Mouse (Mus musculus): Measurements from ENCODE around the gene Plagl2. TPM values are rescaled to one million over a fixed set of nuclear protein-coding genes. Genes with fewer than 3 reads are reported as not detected.

Plagl2 gene
- polyA plus RNA-seq, 1 experiment from 2014 or later, result 22.5 TPM

- H3K36me3 ChIP-seq, result peaks cover 64% of the 10 kb centered on the region
- H3K27ac ChIP-seq, result no peak overlapping the region
- no peak overlapping the region for H3K4me3 ChIP-seq
- no peaks in the 10 kb centered on the region for H3K27me3 ChIP-seq (ENCODE audit: insufficient read depth, poor library complexity, severe bottlenecking)
- 91% methylated on average over 4 of the region's 4 CpGs for WGBS
- no peaks in the 10 kb centered on the region for H3K9me3 ChIP-seq
- no peak for DNase-seq (ENCODE audit: low spot score)
- peaks cover 15% of the 10 kb centered on the region for H3K4me1 ChIP-seq (replicated peaks)
Observed at GRCm38 (mm10) chr2:153227959-153228358, 13.3 kb downstream of the Plagl2 start.

GRCm38 (mm10) chr2:153225595-153225953 lies 15.7 kb downstream of the Plagl2 start:
- peak overlapping the region; percentile 88; the same call in 1 of the 2 replicates for H3K27ac ChIP-seq
- peaks cover 15% of the 10 kb centered on the region for H3K4me1 ChIP-seq (replicated peaks)
- WGBS, result 8% methylated on average over 3 of the region's 3 CpGs
- H3K27me3 ChIP-seq (ENCODE audit: insufficient read depth, poor library complexity, severe bottlenecking), result no peaks in the 10 kb centered on the region
- no peak for DNase-seq (ENCODE audit: low spot score)
- H3K9me3 ChIP-seq, result no peaks in the 10 kb centered on the region
- H3K36me3 ChIP-seq, result peaks cover 45% of the 10 kb centered on the region
- H3K4me3 ChIP-seq, result peak overlapping the region; percentile 66

- no peaks in the 10 kb centered on the region for H3K27me3 ChIP-seq (ENCODE audit: insufficient read depth, poor library complexity, severe bottlenecking)
- H3K4me3 ChIP-seq, result peak within 1 kb of the TSS; percentile 66
- peak; percentile 54 for DNase-seq (ENCODE audit: low spot score)
- H3K27ac ChIP-seq, result peak within 1 kb of the TSS; percentile 88
- H3K4me1 ChIP-seq (replicated peaks), result peaks cover 15% of the 10 kb centered on the region
- no peaks in the 10 kb centered on the region for H3K9me3 ChIP-seq
- WGBS, result 4% methylated on average over 31 of the region's 31 CpGs
- peaks cover 40% of the 10 kb centered on the region for H3K36me3 ChIP-seq
Observed at GRCm38 (mm10) chr2:153224946-153225594, 16.2 kb downstream of the Plagl2 start, which contains the start of gene Tspyl3. Gene Tspyl3, minus strand, starts transcription at chr2:153225441.

- WGBS, result 92% methylated on average over 2 of the region's 2 CpGs
- Histone ChIP-seq H3K9me3 (no peaks in the 10 kb centered on the region), H3K36me3 (peaks cover 15% of the 10 kb centered on the region; the same call in 1 of the 2 replicates), H3K4me1 (replicated peaks) (peaks cover 15% of the 10 kb centered on the region), H3K27ac (no peak overlapping the region), H3K27me3 (ENCODE audit: insufficient read depth, poor library complexity, severe bottlenecking) (no peaks in the 10 kb centered on the region), H3K4me3 (no peak overlapping the region)
- no peak for DNase-seq (ENCODE audit: low spot score)
Observed at GRCm38 (mm10) chr2:153222566-153222965, 18.7 kb downstream of the Plagl2 start.

- Histone ChIP-seq H3K27ac (no peak overlapping the region), H3K27me3 (ENCODE audit: insufficient read depth, poor library complexity, severe bottlenecking) (no peaks in the 10 kb centered on the region), H3K4me3 (no peak overlapping the region), H3K36me3 (peaks cover 10% of the 10 kb centered on the region; the same call in 1 of the 2 replicates), H3K4me1 (replicated peaks) (peaks cover 15% of the 10 kb centered on the region), H3K9me3 (no peaks in the 10 kb centered on the region)
- DNase-seq (ENCODE audit: low spot score), result no peak
Observed at GRCm38 (mm10) chr2:153222130-153222529, 19.1 kb downstream of the Plagl2 start.

- Histone ChIP-seq H3K36me3 (peaks cover 5% of the 10 kb centered on the region; the same call in 1 of the 2 replicates), H3K27ac (no peak overlapping the region), H3K9me3 (no peaks in the 10 kb centered on the region), H3K4me3 (no peak overlapping the region), H3K27me3 (ENCODE audit: insufficient read depth, poor library complexity, severe bottlenecking) (no peaks in the 10 kb centered on the region), H3K4me1 (replicated peaks) (peaks cover 15% of the 10 kb centered on the region)
- DNase-seq (ENCODE audit: low spot score), result no peak
- 83% methylated on average over 4 of the region's 4 CpGs for WGBS
Observed at GRCm38 (mm10) chr2:153221620-153222019, 19.6 kb downstream of the Plagl2 start.

- H3K36me3 ChIP-seq, result 0 out of 2 replicates have a peak, but pooled peaks cover 5% of the 10 kb centered on the region
- no peak overlapping the region for H3K27ac ChIP-seq
- WGBS, result 84% methylated on average over 3 of the region's 3 CpGs
- H3K27me3 ChIP-seq (ENCODE audit: insufficient read depth, poor library complexity, severe bottlenecking), result no peaks in the 10 kb centered on the region
- DNase-seq (ENCODE audit: low spot score), result no peak
- no peaks in the 10 kb centered on the region for H3K4me1 ChIP-seq (replicated peaks)
- H3K9me3 ChIP-seq, result no peaks in the 10 kb centered on the region
- no peak overlapping the region for H3K4me3 ChIP-seq
Observed at GRCm38 (mm10) chr2:153218516-153218915, 22.7 kb downstream of the Plagl2 start.

GRCm38 (mm10) chr2:153217826-153218340 lies 23.3 kb downstream of the Plagl2 start:
- Histone ChIP-seq H3K36me3 (0 out of 2 replicates have a peak, but pooled peaks cover 5% of the 10 kb centered on the region), H3K9me3 (no peaks in the 10 kb centered on the region), H3K4me3 (no peak overlapping the region), H3K27ac (no peak overlapping the region), H3K4me1 (replicated peaks) (no peaks in the 10 kb centered on the region), H3K27me3 (ENCODE audit: insufficient read depth, poor library complexity, severe bottlenecking) (no peaks in the 10 kb centered on the region)
- no peak for DNase-seq (ENCODE audit: low spot score)
- WGBS, result 87% methylated on average over 10 of the region's 10 CpGs

- WGBS, result 85% methylated on average over 4 of the region's 4 CpGs
- Histone ChIP-seq H3K9me3 (no peaks in the 10 kb centered on the region), H3K27me3 (ENCODE audit: insufficient read depth, poor library complexity, severe bottlenecking) (no peaks in the 10 kb centered on the region), H3K27ac (no peak overlapping the region), H3K4me1 (replicated peaks) (no peaks in the 10 kb centered on the region), H3K4me3 (no peak overlapping the region), H3K36me3 (peaks cover 3% of the 10 kb centered on the region; the same call in 1 of the 2 replicates)
- DNase-seq (ENCODE audit: low spot score), result no peak
Observed at GRCm38 (mm10) chr2:153215421-153215820, 25.8 kb downstream of the Plagl2 start.

- no peak for DNase-seq (ENCODE audit: low spot score)
- Histone ChIP-seq H3K27me3 (ENCODE audit: insufficient read depth, poor library complexity, severe bottlenecking) (no peaks in the 10 kb centered on the region), H3K27ac (no peak overlapping the region), H3K9me3 (no peaks in the 10 kb centered on the region), H3K4me1 (replicated peaks) (no peaks in the 10 kb centered on the region), H3K36me3 (peaks cover 9% of the 10 kb centered on the region), H3K4me3 (no peak overlapping the region)
- 82% methylated on average over 6 of the region's 6 CpGs for WGBS
Observed at GRCm38 (mm10) chr2:153214771-153215259, 26.4 kb downstream of the Plagl2 start.

GRCm38 (mm10) chr2:153213351-153213750 lies 27.9 kb downstream of the Plagl2 start:
- Histone ChIP-seq H3K4me3 (no peak overlapping the region), H3K4me1 (replicated peaks) (no peaks in the 10 kb centered on the region), H3K36me3 (peaks cover 23% of the 10 kb centered on the region), H3K27ac (no peak overlapping the region), H3K27me3 (ENCODE audit: insufficient read depth, poor library complexity, severe bottlenecking) (no peaks in the 10 kb centered on the region), H3K9me3 (no peaks in the 10 kb centered on the region)
- no peak for DNase-seq (ENCODE audit: low spot score)
- WGBS, result 90% methylated on average over 4 of the region's 4 CpGs

- no peak overlapping the region for H3K4me3 ChIP-seq
- 95% methylated on average over 5 of the region's 5 CpGs for WGBS
Observed at GRCm38 (mm10) chr2:153211451-153211850, 29.8 kb downstream of the Plagl2 start.

GRCm38 (mm10) chr2:153209286-153209685 lies 31.9 kb downstream of the Plagl2 start:
- no peak for DNase-seq (ENCODE audit: low spot score)
- Histone ChIP-seq H3K4me3 (no peak overlapping the region), H3K36me3 (peaks cover 63% of the 10 kb centered on the region)

More at GRCm38 (mm10) chr2:153211451-153211850, 29.8 kb downstream of the Plagl2 start:
- no peaks in the 10 kb centered on the region for H3K4me1 ChIP-seq (replicated peaks)
- H3K27me3 ChIP-seq (ENCODE audit: insufficient read depth, poor library complexity, severe bottlenecking), result no peaks in the 10 kb centered on the region
- no peak for DNase-seq (ENCODE audit: low spot score)
- no peak overlapping the region for H3K27ac ChIP-seq
- no peaks in the 10 kb centered on the region for H3K9me3 ChIP-seq
- H3K36me3 ChIP-seq, result peaks cover 42% of the 10 kb centered on the region

More at GRCm38 (mm10) chr2:153209286-153209685, 31.9 kb downstream of the Plagl2 start:
- no peaks in the 10 kb centered on the region for H3K27me3 ChIP-seq (ENCODE audit: insufficient read depth, poor library complexity, severe bottlenecking)
- 90% methylated on average over 5 of the region's 5 CpGs for WGBS
- no peak overlapping the region for H3K27ac ChIP-seq
- H3K9me3 ChIP-seq, result no peaks in the 10 kb centered on the region
- no peaks in the 10 kb centered on the region for H3K4me1 ChIP-seq (replicated peaks)

Data from hindbrain, embryonic 10.5 days (tissue).